Mouse (Mus musculus) natural killer cell, adult 2 months (primary cell): ENCODE results near the gene Mfsd12.
A peak's percentile ranks its signal among the peaks of the same experiment; 100 is the strongest.

Source experiments
- DNase-seq, 2 experiments: peaks; one replicate each; pipeline ENCODE4 v3.0.0; 2022; ENCODE audit warnings: low spot score in 2 of 2

Gene Mfsd12

DNA sequence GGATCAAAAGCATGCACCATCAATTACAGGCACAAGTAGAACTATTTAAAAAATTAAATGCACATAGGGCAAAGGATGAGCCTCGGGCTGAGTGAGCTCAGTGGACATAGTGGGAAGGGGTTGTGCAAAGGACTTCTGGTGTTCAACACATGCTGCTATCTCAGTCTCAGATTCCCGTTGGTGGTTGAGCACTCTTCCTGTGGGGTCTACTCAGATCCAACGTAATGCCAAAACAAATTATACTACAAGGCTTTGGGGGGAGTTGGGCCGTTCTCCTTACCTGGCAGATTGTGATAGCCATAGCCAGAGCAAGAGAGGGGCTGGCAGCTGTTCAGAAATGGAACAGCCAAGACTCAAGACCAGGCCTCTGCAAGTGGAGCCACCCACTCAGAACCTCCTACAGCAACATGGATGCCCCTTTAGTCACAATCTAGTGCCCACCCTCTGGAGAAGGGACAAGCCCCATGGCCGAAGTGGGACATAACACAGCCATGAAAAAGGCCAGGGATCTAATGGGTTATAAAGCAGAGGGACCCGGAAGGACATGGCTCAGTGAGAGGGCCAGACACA is 22.6 kb downstream of the Mfsd12 start:
- no peak for DNase-seq

DNA sequence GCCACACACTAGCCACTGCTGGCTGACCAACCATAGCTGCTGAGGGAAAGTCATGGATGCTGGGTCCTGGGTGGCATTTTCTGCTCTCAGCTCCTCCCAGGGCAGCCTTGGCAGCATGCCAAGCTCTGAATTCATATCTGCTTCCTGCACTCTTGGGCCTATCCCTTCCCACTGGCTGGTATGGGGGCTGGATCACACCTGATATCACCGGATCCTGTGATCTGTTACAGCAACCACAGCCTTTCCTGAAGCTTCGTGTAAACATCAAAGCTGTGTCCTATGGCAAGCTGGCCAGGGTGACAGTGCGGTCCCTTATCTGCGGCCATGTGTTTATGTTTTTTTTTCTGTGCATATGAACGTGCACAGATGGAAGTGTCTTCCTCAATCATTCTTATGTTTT is 24.7 kb downstream of the Mfsd12 start:
- DNase-seq = no peak

DNA sequence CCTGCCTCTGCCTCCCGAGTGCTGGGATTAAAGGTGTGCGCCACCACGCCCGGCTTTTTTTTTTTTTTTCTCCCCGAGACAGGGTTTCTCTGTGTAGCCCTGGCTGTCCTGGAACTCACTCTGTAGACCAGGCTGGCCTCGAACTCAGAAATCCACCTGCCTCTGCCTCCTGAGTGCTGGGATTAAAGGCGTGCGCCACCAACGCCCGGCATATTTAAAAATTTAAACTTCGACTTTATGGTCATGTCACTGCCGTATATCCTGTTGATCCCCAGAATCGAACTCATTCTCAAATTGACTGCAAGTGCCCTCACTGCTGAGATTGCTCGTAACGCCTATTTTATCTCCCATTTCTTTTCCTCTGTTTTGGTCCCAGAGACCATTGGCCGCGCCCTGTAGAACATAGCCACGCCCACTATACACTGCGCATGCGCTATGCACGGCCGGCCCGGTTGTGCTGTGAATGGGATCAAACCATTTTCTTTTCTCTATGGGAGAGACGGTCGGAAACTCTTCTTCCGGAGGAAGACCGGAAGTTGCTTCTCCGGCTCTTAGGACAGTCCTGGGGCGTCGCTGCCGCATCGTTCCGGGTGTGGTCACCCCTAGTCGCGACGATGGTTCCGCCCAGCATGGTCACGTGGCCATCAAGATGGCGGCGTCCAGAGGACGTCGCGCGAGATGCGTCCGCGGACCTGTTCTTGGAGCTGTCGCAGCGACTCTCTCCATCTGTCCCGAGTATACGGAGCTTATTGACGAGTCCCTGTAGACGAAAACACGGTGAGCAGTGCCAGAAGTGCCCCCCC is 26.7 kb downstream of the Mfsd12 start, which contains the start of the genes Dohh and Gm48551:
Dohh (plus strand) TSS at position 627 of the 803 bp plus-strand sequence.
Gm48551 (plus strand) TSS at position 665 of the 803 bp plus-strand sequence.
- DNase-seq = peak; percentile 97

DNA sequence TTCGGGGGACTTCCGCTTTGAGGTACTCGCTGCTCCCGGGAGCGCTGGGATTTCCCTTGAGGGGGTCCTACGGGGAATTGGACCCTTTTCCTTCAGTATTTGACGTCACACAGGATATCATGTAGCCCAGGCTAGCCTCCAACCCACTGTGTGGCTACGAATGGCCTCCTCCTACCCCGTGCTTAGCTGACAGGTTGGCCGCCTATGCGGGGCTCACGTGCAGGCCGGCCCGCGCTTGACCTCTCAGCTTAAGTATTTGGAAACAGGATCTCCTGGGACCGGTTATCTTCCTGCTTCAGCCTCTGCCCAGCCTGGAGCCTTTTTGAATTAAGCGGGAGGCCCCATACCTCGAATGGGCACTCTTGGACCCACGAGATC is 27.3 kb downstream of the Mfsd12 start:
- DNase-seq = no peak

DNA sequence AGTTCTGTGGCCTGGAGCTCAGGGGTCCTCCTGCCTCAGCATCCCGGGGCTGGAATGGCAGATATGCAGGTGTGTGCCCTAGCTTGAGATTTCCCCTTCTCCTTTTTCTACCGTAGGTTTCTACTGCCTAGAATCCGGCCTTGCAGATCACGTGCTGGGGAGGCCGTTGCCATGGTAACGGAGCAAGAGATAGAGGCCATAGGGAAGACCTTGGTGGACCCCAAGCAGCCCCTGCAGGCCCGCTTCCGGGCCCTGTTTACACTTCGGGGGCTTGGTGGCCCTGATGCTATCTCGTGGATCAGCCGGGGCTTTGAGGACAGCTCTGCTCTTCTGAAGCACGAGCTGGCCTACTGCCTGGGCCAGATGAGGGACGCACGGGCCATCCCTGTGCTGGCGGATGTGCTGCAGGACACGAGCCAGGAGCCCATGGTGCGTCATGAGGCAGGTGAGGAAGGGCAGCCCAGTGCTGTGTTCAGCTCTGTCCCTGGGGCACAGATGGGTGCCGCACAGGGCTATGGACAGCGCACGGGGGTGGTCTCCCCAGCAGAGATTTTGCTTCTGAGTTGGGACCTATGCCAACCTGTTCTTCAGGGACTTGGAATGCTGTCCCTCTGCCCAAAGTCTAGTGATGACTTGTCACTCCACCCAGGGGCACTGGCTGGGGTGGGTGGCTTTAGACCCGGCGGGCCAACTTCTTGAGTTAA is 28.5 kb downstream of the Mfsd12 start:
- no peak for DNase-seq

GRCm38 (mm10) chr10:81387716-81388115 is 30.4 kb downstream of the Mfsd12 start:
- no peak for DNase-seq

- DNase-seq = no peak
These were observed 31.3 kb downstream of the Mfsd12 start, which contains the start of gene Gm48552 for GRCm38 (mm10) chr10:81388505-81389055. Gene Gm48552 (plus strand): TSS chr10:81389005.

DNA sequence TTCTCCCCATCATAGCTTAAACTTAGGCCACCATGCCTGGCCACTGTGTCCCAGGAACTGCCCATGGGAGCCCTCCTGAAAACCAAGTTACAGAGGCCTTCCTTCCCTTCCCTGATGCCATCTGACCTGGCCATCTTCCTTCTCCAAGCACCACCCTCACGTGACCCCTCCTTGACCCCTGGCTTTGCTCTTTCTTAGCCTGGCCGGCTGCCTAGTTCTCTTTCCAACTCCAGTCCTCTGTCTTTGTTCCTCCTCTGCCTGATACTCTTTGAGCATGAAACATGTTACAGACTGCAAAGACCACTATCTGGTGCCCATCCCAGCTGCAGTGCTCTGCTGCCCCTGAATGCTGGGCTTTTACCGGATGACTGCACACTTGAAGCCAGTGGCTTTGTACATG is 32.1 kb downstream of the Mfsd12 start:
- DNase-seq = no peak

DNA sequence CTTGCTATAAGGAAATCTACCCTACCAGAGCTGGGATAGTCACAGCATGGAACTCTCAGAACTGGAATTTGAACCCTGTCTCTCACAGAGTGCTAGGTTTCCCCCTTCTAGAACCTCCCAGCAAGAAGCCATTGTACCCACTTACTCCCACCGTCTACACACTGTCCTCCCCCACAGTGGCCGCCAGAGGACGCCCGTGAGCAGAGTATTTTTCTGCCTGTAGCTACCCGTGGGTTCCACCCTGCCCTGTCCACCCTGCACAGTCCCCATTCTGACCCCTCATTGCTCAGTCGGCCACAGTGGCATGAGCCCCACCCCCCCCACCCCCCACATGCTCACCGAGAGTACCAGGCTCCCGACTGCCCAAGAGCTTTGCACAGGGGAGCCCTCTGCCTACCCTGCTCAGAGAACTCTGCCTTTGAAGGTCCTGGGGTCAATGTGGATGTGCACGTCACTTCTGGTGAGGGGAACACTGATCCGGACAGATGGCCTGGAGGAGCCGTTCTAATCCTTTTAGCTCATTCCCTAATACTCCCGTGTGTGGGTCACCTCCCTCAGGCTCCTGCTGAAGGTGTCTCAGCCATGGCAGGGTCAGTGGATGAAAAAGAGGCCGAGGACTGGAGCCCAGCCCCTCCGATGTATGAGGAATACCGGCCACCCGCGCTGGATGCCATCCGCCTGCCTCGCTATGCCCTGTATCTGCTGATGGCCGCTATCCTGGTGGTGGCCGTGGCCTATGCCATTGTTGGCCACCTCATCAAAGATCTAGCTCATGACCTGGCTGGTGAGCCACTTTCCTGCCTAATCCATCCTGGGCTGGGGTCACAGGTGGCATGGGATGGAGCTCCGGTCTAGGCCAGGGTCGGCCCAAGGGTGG is 32.7 kb downstream of the Mfsd12 start:
- peak; percentile 73 to 77 for DNase-seq

- DNase-seq = no peak
These were observed 33.3 kb downstream of the Mfsd12 start for GRCm38 (mm10) chr10:81390678-81390965.

DNA sequence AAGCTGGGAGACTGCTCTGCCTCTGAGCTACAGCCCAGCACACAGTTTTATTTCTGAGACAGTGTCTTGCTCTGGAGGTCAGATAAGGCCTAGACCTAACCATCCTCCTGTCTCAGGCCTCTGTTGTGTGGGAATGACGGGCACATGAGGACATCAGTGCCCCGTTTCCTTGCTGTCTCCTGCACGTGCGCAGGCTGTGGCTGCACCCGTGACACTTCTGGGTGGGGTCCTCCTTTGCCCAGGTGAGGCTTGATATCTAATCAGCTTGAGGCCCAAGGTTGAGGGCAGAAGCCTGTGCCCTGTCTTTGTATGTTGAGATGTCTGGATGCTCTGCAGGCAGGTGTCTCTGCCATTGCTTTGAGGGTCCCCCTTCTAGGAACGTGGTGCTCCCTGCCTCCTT is 35.0 kb downstream of the Mfsd12 start:
- DNase-seq = no peak

- no peak for DNase-seq
These were observed 35.5 kb downstream of the Mfsd12 start, which contains the start of gene Smim24 for GRCm38 (mm10) chr10:81392781-81393185. Gene Smim24 (plus strand): TSS chr10:81393051.

DNA sequence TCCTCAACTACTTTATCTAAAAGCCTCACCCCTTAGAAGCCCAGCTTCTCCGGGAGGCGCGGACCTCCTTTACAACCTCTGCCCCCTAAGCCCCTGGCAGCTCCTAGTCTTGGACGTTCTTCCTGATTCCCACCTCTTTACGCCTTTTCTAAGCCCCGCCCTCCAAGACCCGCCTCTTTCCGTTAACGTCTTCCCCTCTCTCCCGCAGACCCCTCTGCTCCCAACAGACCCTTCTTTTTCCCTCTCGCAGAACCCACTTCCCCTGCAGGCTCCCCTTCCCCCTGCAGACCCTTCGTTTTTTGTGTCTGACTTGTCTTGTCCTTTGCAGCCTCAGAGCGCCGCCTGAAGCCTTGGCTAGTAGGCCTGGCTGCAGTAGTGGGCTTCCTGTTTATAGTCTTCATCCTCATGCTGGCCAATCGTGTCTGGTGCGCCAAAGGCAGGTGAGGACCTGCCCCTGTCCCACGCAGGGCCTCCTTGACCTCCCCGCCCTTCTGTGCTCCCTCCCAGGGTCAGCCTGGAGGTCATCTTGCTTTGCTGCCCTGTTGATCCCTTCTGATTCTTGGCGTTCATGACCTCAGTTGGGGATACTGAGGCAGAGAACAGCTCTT is 36.3 kb downstream of the Mfsd12 start:
- no peak for DNase-seq

- DNase-seq = peak; percentile 69 to 79
These were observed 37.8 kb downstream of the Mfsd12 start for GRCm38 (mm10) chr10:81395127-81395526.

DNA sequence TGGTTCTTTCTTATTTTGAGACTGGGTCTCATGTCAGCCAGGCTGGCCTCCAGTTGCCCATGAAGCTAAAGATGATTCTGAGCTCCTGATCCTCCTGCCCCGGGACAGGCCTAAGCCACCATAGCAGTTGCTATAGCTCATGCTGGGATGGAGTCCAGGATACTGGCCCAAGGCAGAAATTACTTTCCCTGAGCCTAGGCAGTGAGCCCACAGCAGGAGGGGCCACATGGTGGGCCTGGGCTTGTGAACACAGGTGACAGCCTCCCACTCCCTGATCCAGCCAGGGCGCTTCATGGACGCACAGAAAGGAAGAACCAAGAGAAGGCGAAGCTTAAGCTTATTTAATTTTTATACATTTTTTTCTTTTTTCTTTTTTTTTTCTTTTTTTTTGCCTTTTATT is 38.6 kb downstream of the Mfsd12 start:
- DNase-seq = no peak

GRCm38 (mm10) chr10:81396749-81397148 is 39.5 kb downstream of the Mfsd12 start:
- DNase-seq = no peak

GRCm38 (mm10) chr10:81399296-81399695 is 42.0 kb downstream of the Mfsd12 start:
- DNase-seq = no peak

- no peak for DNase-seq
These were observed 42.6 kb downstream of the Mfsd12 start for GRCm38 (mm10) chr10:81399798-81400308.

- DNase-seq = no peak
These were observed 43.3 kb downstream of the Mfsd12 start for GRCm38 (mm10) chr10:81400371-81401204.

DNA sequence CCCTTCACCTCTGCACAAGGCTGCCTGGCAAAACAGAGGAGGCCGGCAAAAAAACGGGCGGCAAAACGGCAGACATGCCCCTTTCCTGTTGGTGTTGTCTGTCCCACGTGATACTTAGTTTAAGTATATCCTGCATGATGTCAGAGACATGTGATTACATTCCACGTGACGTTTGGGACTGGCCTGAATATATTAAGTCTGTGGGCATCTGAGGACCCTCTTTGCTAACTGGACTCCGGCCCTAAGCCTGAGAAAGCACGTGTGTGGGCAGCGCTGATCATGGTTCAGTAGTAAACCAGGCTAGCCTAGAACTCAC is 43.9 kb downstream of the Mfsd12 start:
- DNase-seq = no peak
